Mouse (Mus musculus): ENCODE results near the gene Cisd3. TPM values are rescaled to one million over a fixed set of nuclear protein-coding genes. Genes with fewer than 3 reads are reported as not detected.
A peak's percentile ranks its signal among the peaks of the same experiment; 100 is the strongest.

Gene Cisd3
- polyA plus RNA-seq, 1 experiment from 2014 or later = 59.1 TPM

DNA sequence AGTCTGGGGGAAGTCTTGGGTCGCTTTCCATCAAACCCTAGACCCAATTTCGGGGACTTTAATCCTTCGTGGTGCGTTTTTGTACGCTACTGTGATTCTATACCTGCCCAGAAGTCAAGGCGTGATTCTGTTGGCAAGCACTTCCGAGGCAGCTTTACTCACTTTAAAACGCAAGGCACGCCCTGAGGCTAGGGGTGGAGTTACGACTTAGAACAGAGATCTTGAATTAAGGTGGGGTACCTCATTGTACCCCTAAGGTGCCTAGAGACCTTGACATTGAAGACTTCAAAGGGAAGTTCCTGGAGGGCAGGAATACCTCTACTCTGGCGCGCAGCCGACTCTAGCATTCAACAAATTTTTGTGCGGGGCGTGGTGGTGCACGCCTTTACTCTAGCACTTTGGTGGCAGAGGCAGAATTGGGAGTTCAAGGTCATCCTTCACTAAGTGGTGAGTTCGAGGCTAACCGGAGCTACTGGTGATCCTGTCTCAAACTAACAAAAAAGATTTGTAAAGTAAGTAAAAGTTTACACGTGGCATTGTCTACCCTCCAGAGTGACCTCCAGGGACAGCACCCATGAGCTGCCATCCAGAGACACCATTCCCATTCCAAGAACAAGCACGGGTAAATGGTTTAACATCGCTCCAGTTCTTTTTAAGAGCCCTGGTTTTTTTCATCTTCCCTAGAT is 23.3 kb upstream of the Cisd3 start:
- no peaks in the 10 kb centered on the region for H3K9me3 ChIP-seq (ENCODE audit: low read length)
- ATAC-seq (peak; percentile 40), DNase-seq (ENCODE audit: low spot score) (peak; percentile 89)
- H3K4me1 ChIP-seq (ENCODE audit: insufficient read depth, low read depth, low read length) = peaks cover 22% of the 10 kb centered on the region
- peak overlapping the region; percentile 63 for H3K9ac ChIP-seq (replicated peaks; ENCODE audit: low read depth)
- TF ChIP-seq CTCF (IDR thresholded peaks at IDR 0.05) (no peak), EP300 (IDR thresholded peaks at IDR 0.05) (peak; percentile 34; the same call in 1 of the 2 replicates)
- WGBS = 2% methylated on average over 21 of the region's 21 CpGs
- H3K4me3 ChIP-seq (ENCODE audit: low read depth, low read length) = peak overlapping the region; percentile 86
- H3K4me2 ChIP-seq (replicated peaks; ENCODE audit: low read depth, low read length) = peak overlapping the region; percentile 81
- 0 out of 2 replicates have a peak, but pooled peaks cover 5% of the 10 kb centered on the region for H3K27me3 ChIP-seq (replicated peaks; ENCODE audit: insufficient read depth, low read length)
- peak overlapping the region; percentile 94 for H3K27ac ChIP-seq (ENCODE audit: low read length)
- H3K36me3 ChIP-seq (ENCODE audit: insufficient read depth, low read length) = no peaks in the 10 kb centered on the region

DNA sequence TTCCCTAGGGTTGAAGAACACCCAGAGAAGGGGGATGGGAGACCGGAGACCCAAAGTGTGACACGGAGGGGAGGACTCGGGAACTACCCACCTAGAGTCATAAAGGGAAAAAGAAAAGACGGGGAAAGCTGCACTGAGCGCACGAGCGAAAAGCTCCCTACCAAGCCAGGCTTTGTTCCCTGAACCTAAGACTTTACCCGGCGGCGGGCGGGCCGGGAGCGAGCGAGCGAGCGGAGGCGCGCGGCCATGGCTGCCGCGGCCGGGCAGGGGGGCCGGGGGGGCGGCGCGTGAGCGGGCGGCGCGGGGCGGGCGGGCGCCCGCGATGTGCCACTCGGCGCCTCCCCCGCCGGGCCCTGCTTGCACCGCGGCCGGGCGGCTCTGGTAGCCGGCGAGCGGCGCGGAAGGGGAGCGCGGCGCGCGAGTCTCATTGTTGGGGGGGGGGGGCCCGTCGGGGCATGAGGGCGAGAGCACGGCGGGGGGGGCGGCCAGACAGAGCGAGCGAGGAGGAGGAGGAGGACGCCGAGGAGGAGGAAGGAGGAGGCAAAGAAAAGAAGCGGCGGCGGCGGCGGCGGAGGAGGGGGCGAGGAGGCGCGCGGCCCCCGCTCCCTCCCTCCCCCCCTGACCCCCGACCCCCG is 22.6 kb upstream of the Cisd3 start, which contains the start of gene Mllt6:
Gene Mllt6 (plus strand): TSS at position 522 of the 635 bp plus-strand sequence.
- peak; percentile 69 for ATAC-seq
- H3K9me3 ChIP-seq (ENCODE audit: low read length) = no peaks in the 10 kb centered on the region
- peak within 1 kb of the TSS; percentile 63 for H3K9ac ChIP-seq (replicated peaks; ENCODE audit: low read depth)
- peak within 1 kb of the TSS; percentile 94 for H3K27ac ChIP-seq (ENCODE audit: low read length)
- H3K27me3 ChIP-seq (replicated peaks; ENCODE audit: insufficient read depth, low read length) = 0 out of 2 replicates have a peak, but pooled peaks cover 5% of the 10 kb centered on the region
- peaks cover 22% of the 10 kb centered on the region for H3K4me1 ChIP-seq (ENCODE audit: insufficient read depth, low read depth, low read length)
- peak; percentile 93 for DNase-seq (ENCODE audit: low spot score)
- H3K4me2 ChIP-seq (replicated peaks; ENCODE audit: low read depth, low read length) = peak within 1 kb of the TSS; percentile 81
- WGBS = 1% methylated on average over 17 of the region's 76 CpGs
- H3K4me3 ChIP-seq (ENCODE audit: low read depth, low read length) = peak within 1 kb of the TSS; percentile 86
- no peaks in the 10 kb centered on the region for H3K36me3 ChIP-seq (ENCODE audit: insufficient read depth, low read length)
- TF ChIP-seq CTCF (IDR thresholded peaks at IDR 0.05) = no peak
- no peak for TF ChIP-seq EP300 (IDR thresholded peaks at IDR 0.05)

DNA sequence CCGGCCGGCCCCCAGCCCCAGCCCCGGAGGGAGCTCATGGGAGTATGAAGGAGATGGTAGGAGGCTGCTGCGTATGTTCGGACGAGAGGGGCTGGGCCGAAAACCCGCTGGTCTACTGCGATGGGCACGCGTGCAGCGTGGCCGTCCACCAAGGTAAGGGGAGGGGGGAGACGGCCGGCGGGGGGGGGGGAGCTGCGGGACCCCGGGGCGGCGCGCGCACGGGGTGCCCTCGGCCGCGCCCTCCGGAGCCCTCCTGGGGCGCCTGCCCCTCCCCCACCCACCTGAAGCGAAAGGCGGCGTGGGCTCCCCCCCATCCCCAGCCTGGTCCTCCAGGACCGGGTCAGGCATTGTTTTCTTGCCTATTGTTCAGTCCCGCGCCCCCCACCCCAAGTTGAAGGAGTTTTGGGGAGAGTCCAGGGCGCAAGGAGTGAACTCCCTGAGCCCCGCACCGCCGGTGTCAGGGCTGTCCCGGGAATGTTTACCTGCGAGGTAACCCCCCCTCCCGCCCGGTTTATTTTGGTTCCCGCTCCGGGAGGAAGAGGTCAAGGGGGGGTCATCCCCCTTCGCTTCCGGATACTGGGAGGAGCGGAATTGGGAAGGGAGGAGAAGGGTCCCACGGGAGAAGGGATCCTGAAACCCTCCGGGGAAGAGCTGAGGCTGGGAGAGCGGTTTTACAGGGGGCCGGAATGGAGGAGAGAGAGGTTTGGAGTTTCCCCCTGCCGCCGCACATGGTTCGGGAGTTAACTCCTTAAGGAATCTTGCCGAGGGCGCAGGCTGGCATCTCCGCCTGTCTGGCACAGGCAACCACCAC is 21.9 kb upstream of the Cisd3 start:
- no peaks in the 10 kb centered on the region for H3K36me3 ChIP-seq (ENCODE audit: insufficient read depth, low read length)
- peak overlapping the region; percentile 63 for H3K9ac ChIP-seq (replicated peaks; ENCODE audit: low read depth)
- DNase-seq (ENCODE audit: low spot score) = peak; percentile 58
- WGBS = under 1% methylated on average over 28 of the region's 57 CpGs
- TF ChIP-seq CTCF (IDR thresholded peaks at IDR 0.05) = no peak
- 0 out of 2 replicates have a peak, but pooled peaks have one; percentile 27 for TF ChIP-seq EP300 (IDR thresholded peaks at IDR 0.05)
- peak overlapping the region; percentile 81 for H3K4me2 ChIP-seq (replicated peaks; ENCODE audit: low read depth, low read length)
- H3K27ac ChIP-seq (ENCODE audit: low read length) = peak overlapping the region; percentile 94
- H3K27me3 ChIP-seq (replicated peaks; ENCODE audit: insufficient read depth, low read length) = 0 out of 2 replicates have a peak, but pooled peaks cover 5% of the 10 kb centered on the region
- H3K4me3 ChIP-seq (ENCODE audit: low read depth, low read length) = peak overlapping the region; percentile 86
- H3K9me3 ChIP-seq (ENCODE audit: low read length) = no peaks in the 10 kb centered on the region
- peak; percentile 5 for ATAC-seq
- H3K4me1 ChIP-seq (ENCODE audit: insufficient read depth, low read depth, low read length) = peaks cover 22% of the 10 kb centered on the region

DNA sequence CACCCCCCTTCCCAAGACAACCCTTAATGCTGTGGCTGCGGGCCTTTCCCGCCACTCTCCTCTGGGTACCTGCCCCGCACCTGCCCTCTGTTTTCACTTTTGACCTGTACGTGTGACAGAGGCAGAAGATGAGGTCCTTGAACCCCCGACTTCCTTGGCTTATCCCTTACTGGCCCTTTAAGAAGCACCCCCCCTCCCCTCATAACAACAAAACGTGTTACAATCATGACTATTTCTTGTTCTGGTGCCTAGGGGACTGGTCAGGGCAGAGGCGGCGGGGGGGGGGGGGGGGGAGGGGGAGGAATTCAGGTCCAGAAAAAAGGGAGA is 21.3 kb upstream of the Cisd3 start:
- H3K27ac ChIP-seq (ENCODE audit: low read length) = peak overlapping the region; percentile 94
- no peak for ATAC-seq
- peak overlapping the region; percentile 63 for H3K9ac ChIP-seq (replicated peaks; ENCODE audit: low read depth)
- H3K27me3 ChIP-seq (replicated peaks; ENCODE audit: insufficient read depth, low read length) = 0 out of 2 replicates have a peak, but pooled peaks cover 5% of the 10 kb centered on the region
- WGBS = 2% methylated on average over 6 of the region's 8 CpGs
- peak; percentile 45 for DNase-seq (ENCODE audit: low spot score)
- no peak for TF ChIP-seq EP300 (IDR thresholded peaks at IDR 0.05)
- TF ChIP-seq CTCF (IDR thresholded peaks at IDR 0.05) = no peak
- peaks cover 22% of the 10 kb centered on the region for H3K4me1 ChIP-seq (ENCODE audit: insufficient read depth, low read depth, low read length)
- H3K4me3 ChIP-seq (ENCODE audit: low read depth, low read length) = peak overlapping the region; percentile 86
- H3K36me3 ChIP-seq (ENCODE audit: insufficient read depth, low read length) = no peaks in the 10 kb centered on the region
- peak overlapping the region; percentile 81 for H3K4me2 ChIP-seq (replicated peaks; ENCODE audit: low read depth, low read length)
- H3K9me3 ChIP-seq (ENCODE audit: low read length) = no peaks in the 10 kb centered on the region

DNA sequence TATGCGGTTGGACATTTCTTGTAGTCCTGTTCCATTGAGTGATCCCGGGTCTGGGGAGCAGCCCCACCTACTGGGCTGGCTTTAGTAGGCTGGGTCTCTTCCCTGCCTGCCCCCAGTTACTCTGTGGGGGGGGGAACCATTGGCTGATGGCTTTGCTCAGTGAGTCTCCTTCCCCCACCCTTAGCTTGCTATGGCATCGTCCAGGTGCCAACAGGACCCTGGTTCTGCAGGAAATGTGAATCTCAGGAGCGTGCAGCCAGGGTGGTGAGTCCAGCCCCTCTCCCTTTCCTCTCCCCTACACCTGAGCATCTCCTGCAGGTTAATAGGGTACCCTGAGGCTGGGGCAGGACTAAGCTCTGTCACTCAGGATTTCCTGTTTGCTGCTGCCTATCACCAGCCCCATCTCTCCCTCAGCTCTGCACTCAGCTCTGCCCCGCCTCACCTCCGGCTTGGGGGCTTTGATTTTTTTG is 20.8 kb upstream of the Cisd3 start:
- Histone ChIP-seq H3K27ac (ENCODE audit: low read length) (no peak overlapping the region), H3K4me1 (ENCODE audit: insufficient read depth, low read depth, low read length) (peaks cover 22% of the 10 kb centered on the region), H3K27me3 (replicated peaks; ENCODE audit: insufficient read depth, low read length) (0 out of 2 replicates have a peak, but pooled peaks cover 5% of the 10 kb centered on the region), H3K9ac (replicated peaks; ENCODE audit: low read depth) (no peak overlapping the region), H3K36me3 (ENCODE audit: insufficient read depth, low read length) (no peaks in the 10 kb centered on the region), H3K4me3 (ENCODE audit: low read depth, low read length) (peak overlapping the region; percentile 86), H3K4me2 (replicated peaks; ENCODE audit: low read depth, low read length) (peak overlapping the region; percentile 81), H3K9me3 (ENCODE audit: low read length) (no peaks in the 10 kb centered on the region)
- 21% methylated on average over 6 of the region's 6 CpGs for WGBS
- peak; percentile 28; the same call in 1 of the 2 replicates for TF ChIP-seq CTCF (IDR thresholded peaks at IDR 0.05)
- TF ChIP-seq EP300 (IDR thresholded peaks at IDR 0.05) = no peak
- peak; percentile 55 for DNase-seq (ENCODE audit: low spot score)
- no peak for ATAC-seq

Data from lung, postnatal 0 days (tissue).